Mouse (Mus musculus) forebrain, embryonic 10.5 days (tissue): ENCODE data around the gene Tbcel. TPM values are rescaled to one million over a fixed set of nuclear protein-coding genes. Genes with fewer than 3 reads are reported as not detected.

Experiments
- DNase-seq: peaks from one replicate; pipeline ENCODE4 v3.0.0-alpha.2; 2017; ENCODE audit warnings: low spot score; ENCODE audit errors: extremely low spot score
- H3K27ac ChIP-seq: fragments of 300-500 bp; sonication (generic); 2 replicates; pipeline ENCODE4 v1.5.1; 2016; ENCODE audit warnings: mild to moderate bottlenecking
- H3K27me3 ChIP-seq: fragments of 300-500 bp; sonication (generic); 2 replicates; pipeline ENCODE4 v1.6.1; 2016; ENCODE audit warnings: mild to moderate bottlenecking; ENCODE audit not compliant: poor library complexity, severe bottlenecking
- H3K36me3 ChIP-seq: fragments of 300-500 bp; sonication (generic); replicated peaks from 2 replicates; pipeline ENCODE4 v1.6.1; 2016; ENCODE audit warnings: mild to moderate bottlenecking, moderate library complexity
- H3K4me1 ChIP-seq: fragments of 300-500 bp; sonication (generic); 2 replicates; pipeline ENCODE4 v1.6.1; 2016
- H3K4me3 ChIP-seq: fragments of 300-500 bp; sonication (generic); 2 replicates; pipeline ENCODE4 v1.5.1; 2016; ENCODE audit warnings: mild to moderate bottlenecking, moderate library complexity
- H3K9me3 ChIP-seq: fragments of 300-500 bp; sonication (generic); 2 replicates; pipeline ENCODE4 v1.6.1; 2016; ENCODE audit warnings: mild to moderate bottlenecking, moderate library complexity
- whole genome bisulfite sequencing: fragments of 180-500 bp; shearing (Covaris S2); methylation state at CpG from one replicate; pipeline ENCODE4 v1.1.7; 2016; 5-methylcytosine and 5-hydroxymethylcytosine counted together
- polyA plus RNA-seq: library from polyadenylated mRNA; unstranded; fragments of >200 nt; fragmentation: Nextera tagmentation; extraction: Ambion mirVana; gene quantifications from 2 replicates; pipeline ENCODE4 v1.2.1, GENCODE M21; 2016

The Tbcel gene
- polyA plus RNA-seq, 1 experiment from 2014 or later = 3.7 TPM

- Histone ChIP-seq H3K9me3 (no peaks in the 10 kb centered on the region), H3K4me1 (peaks cover 14% of the 10 kb centered on the region), H3K4me3 (no peak overlapping the region), H3K36me3 (peaks cover 65% of the 10 kb centered on the region), H3K27me3 (no peaks in the 10 kb centered on the region), H3K27ac (peak overlapping the region; percentile 58)
- DNase-seq = no peak
- 53% methylated on average over 10 of the region's 10 CpGs for WGBS
Measured at GRCm38 (mm10) chr9:42426661-42427358, 80.8 kb downstream of the Tbcel start.

- Histone ChIP-seq H3K27me3 (no peaks in the 10 kb centered on the region), H3K4me3 (no peak overlapping the region), H3K9me3 (no peaks in the 10 kb centered on the region), H3K36me3 (peaks cover 49% of the 10 kb centered on the region), H3K27ac (no peak overlapping the region), H3K4me1 (peaks cover 10% of the 10 kb centered on the region)
- DNase-seq = no peak
- 94% methylated on average over 2 of the region's 2 CpGs for WGBS
Measured at GRCm38 (mm10) chr9:42423649-42424048, 84.0 kb downstream of the Tbcel start.

GRCm38 (mm10) chr9:42419687-42420086, 87.9 kb downstream of the Tbcel start:
- Histone ChIP-seq H3K27me3 (no peaks in the 10 kb centered on the region), H3K4me3 (no peak overlapping the region), H3K4me1 (peaks cover 26% of the 10 kb centered on the region), H3K9me3 (no peaks in the 10 kb centered on the region), H3K36me3 (peaks cover 46% of the 10 kb centered on the region), H3K27ac (no peak overlapping the region)
- 79% methylated on average over 2 of the region's 2 CpGs for WGBS
- no peak for DNase-seq

- Histone ChIP-seq H3K9me3 (no peaks in the 10 kb centered on the region), H3K27ac (no peak overlapping the region), H3K27me3 (no peaks in the 10 kb centered on the region), H3K4me1 (peaks cover 35% of the 10 kb centered on the region), H3K36me3 (peaks cover 44% of the 10 kb centered on the region), H3K4me3 (no peak overlapping the region)
- WGBS = 91% methylated on average over 5 of the region's 5 CpGs
- no peak for DNase-seq
Measured at GRCm38 (mm10) chr9:42418786-42419185, 88.8 kb downstream of the Tbcel start.

- 90% methylated on average over 12 of the region's 12 CpGs for WGBS
- no peaks in the 10 kb centered on the region for H3K27me3 ChIP-seq
- H3K9me3 ChIP-seq = no peaks in the 10 kb centered on the region
- H3K4me1 ChIP-seq = peaks cover 48% of the 10 kb centered on the region
- H3K27ac ChIP-seq = no peak overlapping the region
- peaks cover 43% of the 10 kb centered on the region for H3K36me3 ChIP-seq
- H3K4me3 ChIP-seq = no peak overlapping the region
- no peak for DNase-seq
Measured at GRCm38 (mm10) chr9:42417352-42417952, 90.2 kb downstream of the Tbcel start.

- H3K27ac ChIP-seq = peak overlapping the region; percentile 1; the same call in 1 of the 2 replicates
- no peak for DNase-seq
- no peaks in the 10 kb centered on the region for H3K9me3 ChIP-seq
- H3K4me1 ChIP-seq = peaks cover 48% of the 10 kb centered on the region
- no peaks in the 10 kb centered on the region for H3K27me3 ChIP-seq
- peaks cover 30% of the 10 kb centered on the region for H3K36me3 ChIP-seq
- 37% methylated on average over 1 of the region's 1 CpGs for WGBS
- H3K4me3 ChIP-seq = no peak overlapping the region
Measured at GRCm38 (mm10) chr9:42415184-42415583, 92.4 kb downstream of the Tbcel start.

- Histone ChIP-seq H3K4me3 (no peak overlapping the region), H3K36me3 (peaks cover 30% of the 10 kb centered on the region), H3K27ac (0 out of 2 replicates have a peak overlapping the region, but pooled peaks have one; percentile 40), H3K4me1 (peaks cover 48% of the 10 kb centered on the region), H3K9me3 (no peaks in the 10 kb centered on the region), H3K27me3 (no peaks in the 10 kb centered on the region)
- WGBS = 82% methylated on average over 12 of the region's 12 CpGs
- DNase-seq = no peak
Measured at GRCm38 (mm10) chr9:42413345-42413744, 94.3 kb downstream of the Tbcel start.

- Histone ChIP-seq H3K4me3 (no peak overlapping the region), H3K27ac (no peak overlapping the region), H3K9me3 (no peaks in the 10 kb centered on the region), H3K4me1 (peaks cover 35% of the 10 kb centered on the region), H3K36me3 (peaks cover 22% of the 10 kb centered on the region), H3K27me3 (no peaks in the 10 kb centered on the region)
- WGBS = 91% methylated on average over 6 of the region's 6 CpGs
- no peak for DNase-seq
Measured at GRCm38 (mm10) chr9:42411296-42411695, 96.3 kb downstream of the Tbcel start.

- H3K9me3 ChIP-seq = no peaks in the 10 kb centered on the region
- WGBS = 85% methylated on average over 4 of the region's 4 CpGs
- no peak for DNase-seq
- H3K27ac ChIP-seq = no peak overlapping the region
- no peaks in the 10 kb centered on the region for H3K36me3 ChIP-seq
- H3K27me3 ChIP-seq = no peaks in the 10 kb centered on the region
- no peak overlapping the region for H3K4me3 ChIP-seq
- H3K4me1 ChIP-seq = peaks cover 5% of the 10 kb centered on the region
Measured at GRCm38 (mm10) chr9:42405736-42406135, 101.9 kb downstream of the Tbcel start.

- WGBS = 71% methylated on average over 6 of the region's 6 CpGs
- H3K9me3 ChIP-seq = no peaks in the 10 kb centered on the region
- H3K36me3 ChIP-seq = no peaks in the 10 kb centered on the region
- H3K4me1 ChIP-seq = peaks cover 21% of the 10 kb centered on the region
- H3K27ac ChIP-seq = no peak overlapping the region
- H3K4me3 ChIP-seq = no peak overlapping the region
- H3K27me3 ChIP-seq = no peaks in the 10 kb centered on the region
- DNase-seq = no peak
Measured at GRCm38 (mm10) chr9:42401486-42401885, 106.1 kb downstream of the Tbcel start.

GRCm38 (mm10) chr9:42399829-42400228, 107.8 kb downstream of the Tbcel start, which contains the start of gene Tecta:
Gene Tecta (minus strand): TSS chr9:42399929.
- Histone ChIP-seq H3K27ac (no peak within 1 kb of the TSS), H3K9me3 (no peaks in the 10 kb centered on the region), H3K27me3 (no peaks in the 10 kb centered on the region), H3K36me3 (no peaks in the 10 kb centered on the region), H3K4me3 (no peak within 1 kb of the TSS), H3K4me1 (peaks cover 21% of the 10 kb centered on the region)
- DNase-seq = no peak
- WGBS = 67% methylated on average over 6 of the region's 6 CpGs

GRCm38 (mm10) chr9:42396141-42396540, 111.5 kb downstream of the Tbcel start:
- Histone ChIP-seq H3K9me3 (no peaks in the 10 kb centered on the region), H3K36me3 (no peaks in the 10 kb centered on the region), H3K27me3 (no peaks in the 10 kb centered on the region), H3K27ac (no peak overlapping the region), H3K4me3 (no peak overlapping the region), H3K4me1 (peaks cover 19% of the 10 kb centered on the region)
- DNase-seq = no peak
- WGBS = 87% methylated on average over 2 of the region's 2 CpGs

GRCm38 (mm10) chr9:42394903-42395302, 112.7 kb downstream of the Tbcel start:
- no peak overlapping the region for H3K27ac ChIP-seq
- H3K4me1 ChIP-seq = peaks cover 12% of the 10 kb centered on the region
- H3K9me3 ChIP-seq = no peaks in the 10 kb centered on the region
- no peak for DNase-seq
- WGBS = 92% methylated on average over 6 of the region's 6 CpGs
- H3K27me3 ChIP-seq = no peaks in the 10 kb centered on the region
- no peaks in the 10 kb centered on the region for H3K36me3 ChIP-seq
- H3K4me3 ChIP-seq = no peak overlapping the region
